Mouse (Mus musculus) midbrain, postnatal 0 days (tissue): ENCODE results near the gene Rps23. TPM values are rescaled to one million over a fixed set of nuclear protein-coding genes. Genes with fewer than 3 reads are reported as not detected.

ENCODE experiments used
- ATAC-seq: fragments of 200-750 bp; cut with Nextera tagmentation; 2 replicates; pipeline ENCODE4 v1.8.0; 2017; ENCODE audit warnings: moderate number of reproducible peaks, mild to moderate bottlenecking, moderate TSS enrichment, moderate library complexity; ENCODE audit not compliant: low FRiP score
- DNase-seq: peaks from one replicate; pipeline ENCODE4 v3.0.0-alpha.2; 2015; ENCODE audit warnings: low spot score
- H3K27ac ChIP-seq: fragments of 300-500 bp; sonication (generic); 2 replicates; pipeline ENCODE4 v1.5.1; 2014; ENCODE audit warnings: low read depth, mild to moderate bottlenecking, low read length, mixed read lengths
- H3K27me3 ChIP-seq: fragments of 300-500 bp; sonication (generic); 2 replicates; pipeline ENCODE4 v1.6.1; 2014; ENCODE audit warnings: low read length, control low read depth, mixed read lengths; ENCODE audit not compliant: insufficient read depth
- H3K36me3 ChIP-seq: fragments of 300-500 bp; sonication (generic); 2 replicates; pipeline ENCODE4 v1.6.1; 2014; ENCODE audit warnings: low read length, control low read depth, mixed read lengths; ENCODE audit not compliant: insufficient read depth
- H3K4me1 ChIP-seq: fragments of 300-500 bp; sonication (generic); 2 replicates; pipeline ENCODE4 v1.6.1; 2014; ENCODE audit warnings: mild to moderate bottlenecking, control low read depth, antibody characterized with exemption, low read length, mixed read lengths; ENCODE audit not compliant: insufficient read depth
- H3K4me2 ChIP-seq: fragments of 300-500 bp; sonication (generic); 2 replicates; pipeline ENCODE4 v1.6.1; 2014; ENCODE audit warnings: low read depth, mild to moderate bottlenecking, low read length, mixed read lengths; ENCODE audit not compliant: poor library complexity, severe bottlenecking
- H3K4me3 ChIP-seq: fragments of 300-500 bp; sonication (generic); 2 replicates; pipeline ENCODE4 v1.5.1; 2014; ENCODE audit warnings: low read depth, mild to moderate bottlenecking, low read length, moderate library complexity
- H3K9ac ChIP-seq: fragments of 300-500 bp; sonication (generic); replicated peaks from 2 replicates; pipeline ENCODE4 v1.6.1; 2014; ENCODE audit warnings: mild to moderate bottlenecking, low read length, moderate library complexity, mixed read lengths; ENCODE audit not compliant: poor library complexity, severe bottlenecking
- H3K9me3 ChIP-seq: fragments of 300-500 bp; sonication (generic); 2 replicates; pipeline ENCODE4 v1.6.1; 2016; ENCODE audit warnings: low read length, control low read depth
- CTCF ChIP-seq: IDR thresholded peaks from 2 replicates; pipeline ENCODE4 v1.5.1; 2016; ENCODE audit warnings: antibody characterized with exemption, mild to moderate bottlenecking
- WGBS: fragments of 180-500 bp; shearing (Covaris S2); extraction: QIAGEN DNeasy Blood & Tissue Kit; methylation state at CpG from one replicate; pipeline ENCODE4 v1.1.7; 2014; 5-methylcytosine and 5-hydroxymethylcytosine counted together
- polyA plus RNA-seq: library from polyadenylated mRNA; unstranded; fragments of >200 nt; fragmentation: Nextera tagmentation; extraction: Ambion mirVana; gene quantifications from 2 replicates; pipeline ENCODE4 v1.2.1, GENCODE M21; 2015
- total RNA-seq: library from RNA; depleted of rRNA; stranded (reverse); fragments of >200 nt; gene quantifications from 2 replicates; pipeline ENCODE4 v1.2.3, GENCODE M21; 2014

Gene Rps23
- total and polyA plus RNA-seq, 2 experiments from 2014 or later, result 140 to 183 TPM

DNA sequence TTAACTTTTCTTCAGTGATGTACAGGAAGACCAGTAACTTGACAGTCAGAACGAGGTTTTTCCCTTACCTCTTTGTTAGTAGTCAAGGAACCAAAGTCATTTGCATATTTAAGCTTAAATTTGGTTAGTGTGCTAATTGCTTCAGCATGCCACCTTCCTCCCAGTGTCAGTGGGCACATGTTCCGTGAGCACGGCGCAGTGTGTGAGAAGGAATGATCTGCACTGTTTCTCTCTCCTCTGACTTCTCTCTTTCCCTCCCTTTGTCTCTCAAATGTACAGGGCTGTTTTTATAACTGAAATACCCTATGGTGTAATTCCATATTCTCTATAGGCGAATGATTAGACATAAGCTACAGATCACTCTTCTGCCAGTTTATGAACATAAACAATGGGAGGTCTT is 16.8 kb downstream of the Rps23 start:
- Histone ChIP-seq H3K27ac (no peak overlapping the region), H3K9ac (no peak overlapping the region)

DNA sequence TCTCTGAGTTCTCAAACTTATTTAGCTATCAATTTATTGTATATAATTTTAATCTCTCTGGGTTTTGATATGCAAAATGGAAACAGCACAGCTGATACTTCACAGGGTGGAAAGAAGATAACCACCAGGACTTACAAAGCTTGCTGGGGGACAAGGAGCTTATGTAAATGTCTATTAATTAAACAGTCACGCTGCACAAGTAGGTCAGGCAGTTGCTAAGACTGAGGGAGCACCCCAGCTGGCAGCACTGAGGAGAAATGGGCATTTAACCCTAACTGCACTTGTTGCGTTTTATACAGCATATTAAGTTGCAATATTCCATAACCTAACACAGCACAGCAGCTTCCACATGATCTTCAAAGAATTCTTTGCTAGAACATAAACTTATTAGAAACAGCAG is 36.1 kb downstream of the Rps23 start:
- H3K27ac ChIP-seq, result no peak overlapping the region
- no peaks in the 10 kb centered on the region for H3K27me3 ChIP-seq
- 21% methylated on average over 2 of the region's 2 CpGs for WGBS
- no peak overlapping the region for H3K4me2 ChIP-seq
- ATAC-seq (no peak), DNase-seq (peak; percentile 44)
- no peaks in the 10 kb centered on the region for H3K36me3 ChIP-seq
- H3K9me3 ChIP-seq, result no peaks in the 10 kb centered on the region
- H3K4me3 ChIP-seq, result no peak overlapping the region
- H3K4me1 ChIP-seq, result no peaks in the 10 kb centered on the region
- H3K9ac ChIP-seq, result no peak overlapping the region
- TF ChIP-seq CTCF, result no peak

More for the DNA sequence above, 16.8 kb downstream of the Rps23 start:
- WGBS, result 86% methylated on average over 5 of the region's 5 CpGs
- no peaks in the 10 kb centered on the region for H3K4me1 ChIP-seq
- no peak overlapping the region for H3K4me2 ChIP-seq
- no peak for DNase-seq
- no peaks in the 10 kb centered on the region for H3K27me3 ChIP-seq
- H3K9me3 ChIP-seq, result no peaks in the 10 kb centered on the region
- TF ChIP-seq CTCF, result no peak
- no peak overlapping the region for H3K4me3 ChIP-seq
- H3K36me3 ChIP-seq, result no peaks in the 10 kb centered on the region
- ATAC-seq, result no peak

DNA sequence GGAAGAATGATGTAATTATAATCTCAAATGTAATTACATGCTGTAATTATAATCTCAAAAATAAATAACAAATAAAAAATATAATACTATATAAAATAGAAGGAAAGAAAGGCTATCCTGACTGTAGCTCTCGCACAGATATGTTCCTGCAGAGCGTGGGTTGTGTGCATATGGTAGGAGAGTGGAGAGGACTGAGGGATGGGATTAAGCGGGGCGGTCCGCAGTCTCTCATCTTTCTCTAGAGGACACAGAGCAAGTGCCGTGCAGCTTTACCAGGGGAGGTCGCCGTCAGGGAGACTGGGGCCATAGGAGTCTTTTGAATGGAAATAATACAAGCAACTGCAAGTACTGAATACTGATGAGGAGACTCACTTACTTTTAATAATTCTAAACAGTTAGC is 37.8 kb downstream of the Rps23 start:
- DNase-seq, result no peak
- H3K4me3 ChIP-seq, result no peak overlapping the region
- no peak overlapping the region for H3K4me2 ChIP-seq
- 33% methylated on average over 8 of the region's 8 CpGs for WGBS
- no peaks in the 10 kb centered on the region for H3K4me1 ChIP-seq
- H3K36me3 ChIP-seq, result no peaks in the 10 kb centered on the region
- no peak for ATAC-seq
- H3K27ac ChIP-seq, result no peak overlapping the region
- H3K27me3 ChIP-seq, result no peaks in the 10 kb centered on the region
- no peak overlapping the region for H3K9ac ChIP-seq
- H3K9me3 ChIP-seq, result no peaks in the 10 kb centered on the region
- TF ChIP-seq CTCF, result no peak

DNA sequence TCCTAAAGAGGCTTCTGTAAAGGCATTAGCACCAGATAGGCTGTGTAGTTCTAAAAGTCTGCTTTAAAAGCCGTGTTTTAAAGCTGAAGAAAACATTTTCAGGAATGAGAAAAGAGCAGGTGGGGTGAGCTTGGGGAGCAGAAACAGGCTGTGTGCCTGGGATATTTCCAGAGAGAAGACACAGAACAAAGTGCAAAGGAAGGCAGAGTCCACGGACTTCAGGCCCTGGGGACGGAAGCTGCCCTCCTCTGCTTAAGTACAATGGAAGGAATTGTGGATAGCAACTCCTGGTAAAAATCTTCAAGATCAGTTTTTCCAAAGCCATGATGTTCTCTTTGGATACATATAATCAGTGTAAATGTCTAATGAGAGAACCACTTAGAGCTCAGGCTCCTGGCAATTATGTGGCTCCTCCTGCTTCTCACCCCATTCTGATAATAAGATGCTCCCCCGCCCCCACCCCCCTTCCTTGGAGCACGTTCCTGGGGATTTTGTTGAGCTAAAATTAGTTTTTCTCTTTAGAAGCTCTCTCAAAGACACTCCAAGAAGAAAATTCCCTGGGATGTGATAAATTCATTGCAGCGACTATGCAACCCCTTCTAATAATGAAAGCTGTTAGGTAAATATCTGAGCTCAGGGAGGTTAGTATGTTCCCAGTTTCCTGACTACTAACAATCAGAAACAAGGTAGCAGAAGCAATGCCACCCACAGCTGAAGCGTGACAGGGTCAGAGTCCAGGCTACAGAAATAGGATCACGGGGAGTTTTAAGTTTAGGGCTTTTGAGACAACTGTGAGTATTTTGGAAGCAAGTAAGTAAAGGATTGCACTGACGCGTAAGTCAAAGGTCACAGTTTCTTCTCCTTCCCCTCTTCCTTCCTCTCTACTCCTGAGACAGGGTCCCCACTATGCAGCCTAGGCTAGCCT is 40.3 kb downstream of the Rps23 start:
- H3K36me3 ChIP-seq, result no peaks in the 10 kb centered on the region
- 62% methylated on average over 10 of the region's 10 CpGs for WGBS
- no peaks in the 10 kb centered on the region for H3K9me3 ChIP-seq
- TF ChIP-seq CTCF, result no peak
- no peaks in the 10 kb centered on the region for H3K27me3 ChIP-seq
- no peak overlapping the region for H3K9ac ChIP-seq
- no peak overlapping the region for H3K4me2 ChIP-seq
- ATAC-seq (no peak), DNase-seq (no peak)
- H3K27ac ChIP-seq, result no peak overlapping the region
- H3K4me1 ChIP-seq, result no peaks in the 10 kb centered on the region
- H3K4me3 ChIP-seq, result no peak overlapping the region

DNA sequence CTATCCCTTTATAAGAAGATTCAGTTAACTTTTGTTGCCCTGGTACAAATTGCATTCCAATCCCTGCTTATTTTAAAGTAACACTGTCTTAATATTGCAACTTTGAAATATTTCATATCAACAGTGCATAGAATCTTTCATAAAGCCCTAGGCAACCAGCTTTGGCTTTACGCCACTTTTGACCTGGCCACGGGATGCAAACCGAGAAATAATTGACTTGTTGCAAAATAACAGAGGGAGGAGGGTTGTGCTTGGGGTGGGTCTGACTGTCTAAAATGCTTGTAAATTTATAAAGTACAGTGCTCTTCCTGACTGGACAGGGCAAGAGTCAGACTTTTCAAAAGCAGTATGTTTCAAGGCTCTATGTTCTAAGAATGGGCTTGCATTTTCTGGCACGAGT is 41.8 kb downstream of the Rps23 start:
- WGBS, result 78% methylated on average over 4 of the region's 4 CpGs
- H3K4me1 ChIP-seq, result no peaks in the 10 kb centered on the region

DNA sequence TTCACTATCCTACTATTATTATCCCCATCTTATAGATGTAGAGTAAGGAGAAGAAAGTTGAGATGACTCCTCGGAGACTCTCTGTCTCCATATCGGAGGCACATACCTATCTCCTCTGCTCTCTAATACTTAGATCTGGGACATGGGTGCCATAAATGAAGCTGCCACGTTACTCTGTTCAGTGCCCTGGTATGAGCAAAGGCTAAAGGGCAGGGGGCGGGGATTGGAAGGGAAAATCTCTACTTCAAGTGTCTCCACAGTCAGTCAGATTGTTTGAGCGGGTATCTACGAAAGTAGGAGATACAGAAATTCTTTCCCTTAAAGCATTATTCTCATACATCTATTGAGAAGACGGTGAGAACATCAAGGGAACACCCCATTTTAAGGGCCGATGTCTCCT is 43.2 kb downstream of the Rps23 start:
- ATAC-seq (no peak), DNase-seq (no peak)
- H3K4me3 ChIP-seq, result no peak overlapping the region
- H3K27ac ChIP-seq, result no peak overlapping the region
- H3K4me1 ChIP-seq, result no peaks in the 10 kb centered on the region
- no peak overlapping the region for H3K4me2 ChIP-seq
- no peak overlapping the region for H3K9ac ChIP-seq
- no peaks in the 10 kb centered on the region for H3K9me3 ChIP-seq
- WGBS, result 86% methylated on average over 8 of the region's 8 CpGs
- TF ChIP-seq CTCF, result no peak
- no peaks in the 10 kb centered on the region for H3K27me3 ChIP-seq
- H3K36me3 ChIP-seq, result no peaks in the 10 kb centered on the region

More for the DNA sequence above, 41.8 kb downstream of the Rps23 start:
- Histone ChIP-seq H3K4me2 (no peak overlapping the region), H3K9me3 (no peaks in the 10 kb centered on the region), H3K36me3 (no peaks in the 10 kb centered on the region), H3K27me3 (no peaks in the 10 kb centered on the region), H3K4me3 (no peak overlapping the region), H3K27ac (no peak overlapping the region), H3K9ac (no peak overlapping the region)
- DNase-seq, result no peak
- no peak for ATAC-seq
- TF ChIP-seq CTCF, result no peak
